Mouse (Mus musculus) erythroid progenitor cell, adult 5-6 weeks (primary cell): ENCODE data around the gene Galnt14. TPM values are rescaled to one million over a fixed set of nuclear protein-coding genes. Genes with fewer than 3 reads are reported as not detected.

Source experiments
- ATAC-seq: replicated peaks from 2 replicates; pipeline ENCODE4 v1.8.0; 2016; ENCODE audit warnings: moderate number of reproducible peaks, mild to moderate bottlenecking, moderate TSS enrichment, inconsistent platforms; ENCODE audit not compliant: poor library complexity, low FRiP score, severe bottlenecking
- total RNA-seq, 2 experiments: library from RNA; stranded (forward) in 1 of 2; stranded (reverse) in 1 of 2; fragments of 150-400 nt in 1 of 2; fragments of 186-747, 209-891 nt in 1 of 2; gene quantifications; 2 replicates each; pipeline versions ENCODE4 v1.2.3 to v1.2.4; 2015 to 2017; ENCODE audit warnings: low replicate concordance in 2 of 2

The Galnt14 gene
- total RNA-seq, 2 experiments from 2014 or later: not detected

DNA sequence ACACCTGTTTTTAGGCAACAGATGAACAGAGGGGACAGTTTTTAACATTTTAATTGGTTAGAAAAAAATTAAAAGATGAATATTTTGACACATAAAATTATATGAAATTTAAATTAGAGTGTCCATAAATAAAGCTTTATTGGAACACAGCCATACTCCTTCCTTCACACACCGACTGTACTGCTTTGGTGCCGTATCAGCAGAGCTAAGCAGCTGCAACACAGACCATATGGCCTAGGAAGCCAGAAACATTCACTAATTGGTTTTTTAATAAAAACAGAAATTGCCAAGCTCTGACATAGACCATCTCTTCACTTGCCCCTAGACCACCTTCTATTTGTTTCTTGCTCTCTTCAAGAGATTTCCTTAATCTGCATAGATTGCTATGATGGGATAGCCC lies 40.2 kb downstream of the Galnt14 start:
- no peak for ATAC-seq

DNA sequence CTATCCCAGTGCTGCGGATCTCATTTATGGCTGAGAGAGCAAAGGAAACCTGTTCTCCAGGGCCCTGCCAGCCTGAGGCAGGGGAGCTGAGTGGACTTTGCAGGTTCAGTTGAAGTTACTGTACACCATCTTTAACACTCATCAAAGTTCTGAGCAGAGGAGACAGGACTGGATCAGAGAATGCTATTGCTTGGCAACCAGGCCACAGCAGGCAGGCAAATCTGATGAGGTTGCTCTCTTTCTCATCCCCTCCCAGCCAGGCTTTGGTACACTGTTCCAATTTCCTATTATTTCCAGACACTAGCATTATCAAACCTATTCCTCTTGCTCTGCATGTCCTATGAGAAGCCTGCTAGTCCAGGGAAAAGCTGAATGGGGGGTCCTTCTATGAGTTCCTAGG lies 41.3 kb downstream of the Galnt14 start:
- no peak for ATAC-seq

DNA sequence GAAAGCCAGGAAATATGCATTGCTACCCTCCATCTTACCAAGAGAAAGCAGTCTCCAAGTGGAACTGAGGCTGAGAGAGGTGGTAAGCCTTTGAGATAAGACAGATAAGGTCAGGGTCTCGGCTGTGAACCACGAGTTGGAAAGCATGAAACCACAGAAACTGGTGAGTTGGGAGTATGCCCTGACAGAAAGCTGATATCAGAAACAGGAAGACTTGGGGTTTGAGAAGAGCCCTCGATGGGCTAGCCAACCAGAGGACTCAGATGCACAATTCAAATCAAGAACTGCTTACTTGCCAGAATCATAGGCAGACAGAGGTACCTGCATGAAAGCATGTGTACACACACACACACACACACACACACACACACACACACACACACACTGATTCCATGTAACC lies 47.0 kb downstream of the Galnt14 start:
- ATAC-seq: no peak

DNA sequence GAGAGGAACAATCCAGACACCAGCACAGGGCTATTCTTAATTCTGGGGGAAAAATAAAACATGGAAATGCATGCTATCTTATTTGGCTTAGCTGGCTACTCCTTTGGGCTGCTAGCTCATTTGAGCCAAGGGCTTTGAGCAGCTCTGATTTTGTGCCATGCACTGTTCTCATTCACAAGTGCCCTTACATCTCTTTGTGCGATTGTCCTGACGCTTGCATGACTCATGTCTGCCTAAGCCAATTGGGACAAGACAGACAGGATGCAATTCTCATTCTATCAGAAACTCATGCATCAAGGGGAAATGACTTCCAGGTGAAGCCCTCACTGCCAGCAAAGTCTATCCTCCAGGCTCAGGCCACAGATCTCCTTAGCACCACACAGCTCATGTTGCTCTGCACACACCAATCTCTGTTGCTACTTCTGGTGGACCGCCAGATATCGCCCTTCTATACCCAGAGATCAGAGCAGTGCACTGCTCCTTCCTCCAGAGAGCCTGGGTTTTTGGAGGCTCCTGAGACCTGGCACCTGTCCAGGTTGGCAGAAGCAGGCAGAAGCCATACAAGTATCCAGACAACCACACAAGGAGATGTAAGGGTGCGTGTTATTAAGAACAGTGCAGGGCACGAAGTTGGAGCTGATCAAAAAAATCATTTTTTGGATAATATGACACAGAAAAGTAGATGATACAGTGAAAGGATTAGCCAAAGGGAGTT lies 51.4 kb downstream of the Galnt14 start:
- ATAC-seq: no peak

DNA sequence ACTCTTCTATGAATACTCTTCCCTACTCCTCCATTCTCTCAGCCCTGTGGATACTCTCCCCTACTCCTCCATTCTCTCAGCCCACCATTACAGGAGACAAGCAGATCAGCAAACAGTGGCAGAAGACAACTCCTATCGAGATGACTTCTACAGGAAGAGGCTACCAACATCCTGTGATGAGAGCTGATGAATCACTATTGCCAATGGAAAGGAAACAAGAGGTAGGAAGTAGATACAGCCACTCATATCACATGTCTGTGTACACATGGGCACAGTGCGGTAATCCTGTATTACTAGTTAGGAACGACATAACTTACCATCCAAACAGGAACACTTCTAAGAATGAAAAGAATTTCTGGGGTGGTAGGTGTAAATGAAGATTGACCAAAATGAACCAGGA lies 53.9 kb downstream of the Galnt14 start:
- ATAC-seq: no peak

DNA sequence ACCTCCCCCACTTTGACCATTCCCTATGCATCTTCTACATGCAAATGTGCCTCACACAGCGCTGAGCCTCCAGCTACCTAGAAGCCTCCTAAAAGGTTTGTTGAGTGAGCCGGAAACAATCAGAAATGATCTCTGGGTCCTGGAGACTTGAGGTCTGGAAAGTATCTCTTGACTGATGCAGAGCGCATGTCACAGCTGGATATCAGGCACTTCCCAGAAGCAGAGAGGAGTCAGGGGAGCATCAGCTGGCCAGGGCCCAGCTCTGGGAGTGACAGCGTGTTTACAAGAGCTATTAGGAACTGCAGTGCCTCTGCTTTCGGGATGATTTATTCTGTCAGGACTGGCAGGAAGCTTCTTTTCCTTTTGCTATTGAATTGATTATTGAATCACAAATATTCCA lies 56.0 kb downstream of the Galnt14 start:
- no peak for ATAC-seq

DNA sequence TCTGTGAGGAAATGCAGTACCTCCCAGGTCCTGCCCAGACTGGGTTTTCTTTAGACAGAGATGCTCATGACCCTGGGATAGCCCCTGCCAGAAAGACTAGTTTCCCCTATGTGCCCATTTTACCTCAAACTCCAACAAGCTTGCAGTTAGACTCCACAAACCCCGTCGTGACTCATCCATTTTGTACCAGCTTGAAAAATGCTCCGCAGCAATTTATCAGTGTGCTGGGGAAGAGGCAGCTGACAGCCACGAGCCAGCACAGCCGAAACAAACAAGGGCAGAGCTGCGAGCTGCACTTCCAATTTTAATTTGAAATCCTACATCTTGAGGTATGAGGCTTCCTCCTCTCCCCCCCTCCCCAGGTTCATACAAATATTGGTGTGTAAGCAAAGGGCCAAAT lies 60.9 kb downstream of the Galnt14 start:
- ATAC-seq: no peak

DNA sequence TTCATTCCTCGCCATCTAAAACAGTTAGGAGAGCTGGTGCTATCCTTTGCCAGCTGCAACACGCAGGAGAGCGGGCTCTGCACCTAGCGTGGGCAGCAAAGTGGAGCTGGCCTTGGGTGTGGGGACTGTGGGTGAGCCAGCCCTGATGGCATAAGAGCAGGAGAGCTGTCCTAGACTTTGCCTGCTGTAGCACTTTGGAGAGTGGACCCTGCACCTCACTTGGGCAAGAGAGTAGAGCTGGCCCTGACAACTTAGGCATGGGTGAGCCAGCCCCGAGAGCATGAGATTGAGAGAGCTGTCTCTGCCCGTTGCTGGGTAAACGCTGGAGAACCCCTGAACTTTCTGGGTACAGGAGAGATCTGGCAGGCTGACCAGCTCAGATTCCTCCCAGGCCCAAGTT lies 68.6 kb downstream of the Galnt14 start:
- ATAC-seq: no peak

DNA sequence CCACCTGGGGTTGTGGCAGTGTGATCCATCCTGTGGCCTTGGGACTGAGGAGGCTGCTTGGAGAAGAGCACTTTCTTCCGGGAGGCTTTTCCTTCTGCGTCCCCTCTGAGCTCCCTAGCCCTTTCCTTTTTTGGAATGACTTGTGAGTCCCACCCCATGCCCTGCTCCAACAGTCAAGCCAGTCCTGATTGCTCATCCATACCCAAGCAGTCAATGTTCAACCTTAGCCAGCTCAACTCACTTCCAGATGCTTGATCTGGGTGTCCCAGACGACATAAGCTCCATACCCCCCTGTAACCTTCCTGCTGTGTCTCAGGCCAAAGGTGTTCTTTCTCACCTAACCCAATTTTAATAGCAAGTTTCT lies 70.2 kb downstream of the Galnt14 start:
- no peak for ATAC-seq

DNA sequence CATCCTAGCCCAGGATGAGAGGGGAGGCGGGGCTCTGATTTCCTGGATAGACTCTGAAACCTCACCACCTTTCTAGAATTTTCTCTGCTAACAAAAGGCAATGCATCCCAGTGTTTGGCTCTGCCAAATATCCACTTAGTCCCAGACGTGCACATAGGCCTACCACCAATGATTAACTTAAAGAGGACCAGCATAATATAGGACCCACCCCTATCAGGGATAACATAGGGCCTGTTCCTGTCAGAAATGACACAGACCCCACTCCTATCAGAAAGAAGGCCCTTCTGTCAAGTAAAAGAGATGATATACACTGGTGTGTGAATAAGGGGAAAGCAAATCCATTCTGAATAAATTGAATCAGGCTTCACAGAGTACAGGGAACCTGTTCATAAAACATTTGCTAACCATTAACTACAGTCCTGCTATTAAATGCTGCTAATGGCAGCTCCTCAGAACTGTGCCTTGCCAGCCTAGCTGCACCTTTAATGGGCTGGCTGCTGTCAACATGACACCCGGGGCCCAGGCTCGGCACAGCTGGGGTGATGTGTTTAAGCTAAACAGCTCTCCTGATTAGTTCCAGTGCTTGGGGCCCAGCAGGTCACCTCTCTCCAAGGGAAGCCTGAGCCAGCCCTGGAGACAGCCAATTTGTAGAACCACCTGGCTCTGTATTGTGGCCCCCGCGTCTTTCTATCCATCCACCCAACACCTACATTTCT lies 70.7 kb downstream of the Galnt14 start:
- no peak for ATAC-seq

DNA sequence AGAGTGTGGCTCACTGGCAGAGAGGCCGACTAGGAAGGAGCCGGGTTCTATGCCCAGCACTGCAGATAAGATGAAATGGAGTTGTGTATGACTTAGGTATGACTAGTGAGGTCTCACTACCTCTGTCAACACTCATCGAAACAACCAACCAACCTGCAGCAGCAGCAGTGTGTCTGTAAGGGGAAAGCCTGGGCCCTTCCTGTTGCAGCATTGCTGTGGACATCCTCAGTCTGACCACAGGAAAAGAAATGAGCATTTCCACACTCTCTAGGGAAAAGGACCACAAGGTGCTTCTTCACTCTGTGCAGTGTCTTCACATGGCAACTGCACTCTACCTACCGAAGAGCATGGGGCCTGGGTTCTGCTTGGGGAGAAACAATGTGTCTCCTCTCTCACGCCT lies 73.3 kb downstream of the Galnt14 start:
- no peak for ATAC-seq

DNA sequence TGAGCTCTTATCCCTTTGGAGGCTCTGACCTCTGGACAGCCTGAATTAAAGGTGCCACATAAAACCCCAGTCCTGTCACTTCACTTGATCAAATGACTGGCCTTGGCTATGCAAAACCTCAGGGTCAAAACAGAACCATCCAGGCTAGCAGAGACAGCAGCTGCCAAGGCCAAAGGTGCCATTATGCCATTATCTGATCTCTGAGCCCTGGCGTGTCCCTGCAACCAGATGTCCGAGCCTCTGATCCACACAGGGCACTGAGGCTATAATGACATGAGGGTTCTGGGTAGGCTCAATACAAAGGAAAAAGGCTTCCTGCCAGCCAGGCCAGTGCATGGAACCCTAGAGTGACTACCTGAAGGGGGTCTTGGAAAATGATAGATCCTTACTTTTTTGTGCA lies 75.4 kb downstream of the Galnt14 start:
- ATAC-seq: no peak

DNA sequence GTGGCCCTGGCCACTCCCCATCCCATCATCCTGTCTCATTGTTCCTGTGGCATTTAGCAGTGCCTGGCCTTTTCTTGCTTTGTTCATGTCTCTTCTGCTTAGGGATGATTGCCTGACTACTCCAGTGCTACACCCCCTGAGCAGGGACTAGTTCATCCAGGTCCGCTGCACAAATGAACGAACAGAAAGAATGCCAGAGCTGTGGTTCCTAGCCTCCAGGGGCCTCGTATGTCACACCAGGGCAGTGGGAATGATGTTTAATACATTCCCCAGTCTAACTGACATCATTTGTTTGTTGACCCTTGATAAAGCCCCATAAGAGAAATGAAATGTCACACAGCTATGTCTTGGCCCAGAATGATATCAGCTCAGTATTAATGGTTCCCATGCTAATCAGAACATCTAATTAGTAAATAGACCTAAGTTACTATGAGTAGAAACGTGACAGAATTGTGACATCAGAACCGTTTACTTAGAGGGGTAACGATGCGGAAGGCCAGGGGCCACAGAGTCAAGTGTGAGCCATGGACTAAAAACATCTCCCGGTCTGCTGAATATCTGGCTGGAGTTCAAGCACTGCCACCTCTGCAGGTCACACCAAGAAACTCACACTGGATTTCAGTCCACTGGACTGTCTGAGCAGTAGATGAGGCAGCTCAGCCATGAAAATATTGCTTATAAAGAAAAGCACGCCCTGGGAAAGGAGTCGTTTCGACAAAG lies 76.1 kb downstream of the Galnt14 start:
- no peak for ATAC-seq

DNA sequence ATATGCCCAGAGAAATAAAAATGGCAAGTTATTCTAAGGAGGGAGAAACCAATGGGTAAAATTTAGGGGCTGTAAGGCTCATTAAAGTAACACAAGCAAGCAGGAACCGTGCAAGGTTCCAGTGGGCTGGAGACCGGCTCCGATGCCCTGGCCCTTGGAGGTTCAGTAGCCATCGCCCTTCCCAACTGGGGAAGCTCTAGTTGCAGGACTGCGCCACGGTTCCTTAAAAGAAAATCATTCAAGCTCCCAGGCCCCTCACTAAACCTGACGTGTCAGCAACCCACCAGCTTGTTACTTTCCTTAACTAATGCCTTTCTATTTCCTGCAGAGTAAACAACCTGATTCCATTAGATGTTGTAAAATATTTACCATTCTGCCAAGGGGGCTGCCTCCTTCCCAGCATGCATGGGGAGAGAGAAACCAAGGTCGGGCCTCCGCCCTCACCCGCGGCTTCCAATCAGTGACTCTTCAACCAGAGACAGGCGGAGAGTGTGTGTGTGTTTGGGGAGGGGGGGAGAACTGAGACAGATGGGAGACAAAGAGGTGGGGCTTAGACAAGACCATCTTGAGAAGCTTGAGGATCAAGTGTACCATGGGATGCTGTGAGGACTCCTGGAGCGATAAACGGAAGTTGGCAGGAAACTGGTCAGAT lies 81.9 kb downstream of the Galnt14 start:
- ATAC-seq: no peak

DNA sequence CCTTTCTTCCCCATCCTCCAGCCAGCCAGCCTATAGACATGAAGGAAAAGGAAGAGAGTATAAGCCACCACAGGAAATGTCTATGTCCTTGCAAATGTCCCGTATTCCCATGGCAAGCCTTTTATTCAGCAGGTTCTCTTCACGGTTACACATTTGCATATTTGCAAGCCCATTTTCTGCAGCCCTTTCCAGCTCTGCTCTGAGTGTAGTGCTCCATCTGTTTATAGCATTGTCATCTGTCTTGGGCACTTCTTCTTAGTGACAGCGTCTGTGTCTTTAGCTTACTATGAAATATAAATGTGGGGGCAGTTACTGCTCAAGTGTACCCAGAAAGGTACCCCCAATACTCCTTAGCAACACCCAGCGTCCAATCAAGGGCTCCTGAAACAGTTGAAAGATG lies 83.3 kb downstream of the Galnt14 start:
- no peak for ATAC-seq

DNA sequence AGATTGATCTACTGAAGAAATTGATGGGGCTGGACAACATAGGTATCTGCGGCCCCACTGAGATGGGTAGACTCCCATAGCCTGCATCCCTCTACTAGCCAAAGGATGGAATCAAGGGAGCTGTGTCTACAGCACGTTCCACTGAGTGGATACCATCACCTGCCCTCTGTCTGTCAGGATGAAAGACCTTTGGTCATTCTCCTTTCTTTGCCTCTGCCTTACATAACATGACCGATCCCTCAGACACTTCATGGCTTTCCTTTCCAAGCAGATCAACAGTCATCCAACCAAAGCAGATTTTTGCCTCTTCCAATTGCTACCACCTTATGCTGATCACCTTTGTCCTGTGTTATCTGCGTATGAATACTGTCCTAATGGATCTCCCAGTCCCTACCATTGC lies 90.2 kb downstream of the Galnt14 start:
- ATAC-seq: no peak

DNA sequence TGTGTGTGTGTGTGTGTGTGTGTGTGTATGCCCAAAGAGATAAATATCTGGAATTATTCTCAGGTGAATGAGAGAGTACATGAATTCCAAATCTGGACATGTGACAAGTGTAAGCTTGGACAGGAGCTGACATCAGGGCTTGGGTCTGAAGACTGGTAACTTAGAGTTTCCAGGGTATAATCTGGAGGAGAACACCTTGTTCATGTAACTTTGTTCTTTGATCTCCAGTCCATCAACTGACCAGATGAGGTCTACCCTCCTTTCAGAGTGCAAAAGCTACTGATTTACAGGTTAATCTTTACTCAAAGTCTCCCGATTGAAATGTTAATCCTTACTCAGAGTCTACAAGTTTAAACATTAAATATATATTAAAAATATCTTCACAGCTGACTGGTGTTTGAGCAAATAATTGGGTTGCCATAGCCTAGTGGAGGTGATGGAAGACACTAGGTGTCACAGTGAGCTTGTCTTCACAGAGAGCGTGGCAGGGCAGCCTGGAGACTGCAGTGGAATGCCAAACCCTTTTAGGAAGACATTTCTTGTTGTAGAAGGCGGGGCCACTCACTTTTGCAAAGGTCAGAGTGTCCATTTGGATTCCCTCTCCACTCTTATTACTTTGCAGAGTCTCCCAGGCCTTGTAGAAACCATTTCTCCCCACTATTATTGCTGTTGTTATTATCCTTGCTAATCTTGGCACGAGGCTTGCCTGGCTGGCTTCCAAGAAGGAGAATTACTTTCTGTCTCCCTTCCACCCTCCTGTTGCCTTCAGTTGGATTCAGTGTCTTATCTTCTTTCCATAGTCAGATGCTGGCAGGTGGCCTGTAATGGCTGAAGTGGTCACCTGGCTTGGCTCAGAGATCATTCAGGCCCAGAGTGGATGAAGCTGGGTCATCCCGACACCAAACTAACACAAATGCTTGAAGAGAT lies 107.4 kb downstream of the Galnt14 start:
- no peak for ATAC-seq

DNA sequence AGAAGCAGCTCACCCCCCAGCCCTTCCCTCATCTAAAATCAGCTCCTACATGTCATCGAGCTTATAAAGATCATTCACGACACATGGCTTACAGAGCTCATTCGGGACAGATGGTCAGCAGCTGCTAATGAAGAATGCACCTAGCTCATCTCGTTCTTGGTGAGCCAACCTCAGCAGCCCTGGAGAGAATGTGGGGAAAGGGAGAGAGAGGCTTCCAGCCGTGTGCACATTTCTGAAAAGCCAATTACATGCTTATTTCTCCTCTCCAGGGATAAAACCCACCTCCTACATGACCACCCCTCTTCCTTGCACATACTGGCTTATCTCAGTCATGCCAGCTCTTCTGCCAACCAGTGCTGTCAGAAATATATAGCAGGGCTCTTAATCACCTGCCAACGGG lies 110.3 kb downstream of the Galnt14 start:
- ATAC-seq: no peak

DNA sequence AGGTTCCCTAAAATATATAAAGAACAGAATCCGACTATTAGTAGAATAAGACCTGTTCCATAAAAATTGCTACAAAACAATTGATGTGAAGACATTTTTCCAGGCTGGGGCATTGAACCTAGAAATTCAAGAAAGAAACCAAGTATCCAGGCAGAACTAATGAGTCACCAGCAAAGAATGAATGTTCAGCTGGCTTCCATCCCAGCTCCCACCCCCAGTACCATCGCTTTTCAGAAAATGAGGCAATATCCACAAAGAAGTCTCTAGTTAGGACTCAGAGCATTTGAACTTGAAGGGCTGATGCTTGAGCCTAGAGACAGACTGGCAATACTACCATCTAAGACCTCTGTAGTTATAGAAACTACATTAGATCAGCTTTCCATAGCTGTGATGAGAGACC lies 118.2 kb downstream of the Galnt14 start:
- no peak for ATAC-seq

DNA sequence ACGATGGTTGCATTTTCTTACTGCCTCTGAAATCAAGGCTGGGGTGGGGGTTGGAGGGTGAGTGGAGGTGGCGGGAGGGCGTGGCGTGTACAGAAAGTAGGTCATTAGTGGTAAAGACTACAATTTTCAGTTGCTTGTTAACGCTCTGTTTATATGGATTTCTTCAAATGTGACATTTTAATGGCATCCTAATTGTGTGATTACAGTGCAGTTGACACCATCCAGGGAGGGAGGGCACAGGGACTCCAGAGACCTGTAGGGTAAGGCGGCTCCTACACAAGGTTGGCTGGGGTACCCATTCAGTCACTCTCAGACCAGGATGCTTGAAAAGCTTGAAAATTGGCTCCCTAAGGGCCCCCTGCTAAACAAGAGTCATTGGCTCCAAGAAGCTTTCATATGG lies 122.7 kb downstream of the Galnt14 start:
- no peak for ATAC-seq
